Mouse (Mus musculus): ENCODE results near the gene Eva1a. TPM values are rescaled to one million over a fixed set of nuclear protein-coding genes. Genes with fewer than 3 reads are reported as not detected.

Eva1a gene
- polyA plus RNA-seq, 1 experiment from 2014 or later, result 18.7 TPM

DNA sequence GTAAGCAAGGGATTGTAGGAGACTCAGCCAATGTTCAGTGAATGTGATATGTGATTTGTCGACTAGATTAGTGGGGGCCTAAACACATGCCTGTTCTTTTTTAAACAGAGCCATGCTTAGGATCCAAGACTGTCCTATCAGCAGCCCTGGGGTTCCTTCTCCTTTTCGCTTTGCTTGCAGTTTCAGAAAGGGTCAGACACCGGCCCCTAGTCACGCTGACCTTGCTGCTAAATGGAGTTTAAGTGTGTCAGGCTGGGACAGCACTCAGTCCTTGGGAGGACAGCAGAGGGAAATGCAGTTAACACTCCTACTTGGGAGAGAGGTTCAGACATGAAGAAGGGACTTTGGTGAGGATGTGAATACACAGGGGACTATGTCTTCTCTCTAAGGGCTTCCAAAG lies 3.7 kb downstream of the Eva1a start:
- H3K4me1 ChIP-seq (replicated peaks; ENCODE audit: control insufficient read depth, insufficient read depth, low read length), result 0 out of 2 replicates have a peak, but pooled peaks cover 7% of the 10 kb centered on the region
- H3K36me3 ChIP-seq (ENCODE audit: control insufficient read depth, insufficient read depth), result no peaks in the 10 kb centered on the region
- no peaks in the 10 kb centered on the region for H3K27me3 ChIP-seq (replicated peaks; ENCODE audit: control insufficient read depth, insufficient read depth, low read length)
- H3K27ac ChIP-seq (ENCODE audit: low read depth, low read length), result no peak overlapping the region
- 68% methylated on average over 4 of the region's 4 CpGs for WGBS
- no peak overlapping the region for H3K4me3 ChIP-seq (ENCODE audit: low read depth, low read length)
- 0 out of 2 replicates have a peak overlapping the region, but pooled peaks have one; percentile 13 for H3K4me2 ChIP-seq (replicated peaks; ENCODE audit: low read depth)
- ATAC-seq, result no peak
- H3K9me3 ChIP-seq (ENCODE audit: control insufficient read depth), result no peaks in the 10 kb centered on the region
- H3K9ac ChIP-seq (ENCODE audit: low read depth, low read length), result no peak overlapping the region
- TF ChIP-seq CTCF (IDR thresholded peaks at IDR 0.05; ENCODE audit: low read depth), result no peak

DNA sequence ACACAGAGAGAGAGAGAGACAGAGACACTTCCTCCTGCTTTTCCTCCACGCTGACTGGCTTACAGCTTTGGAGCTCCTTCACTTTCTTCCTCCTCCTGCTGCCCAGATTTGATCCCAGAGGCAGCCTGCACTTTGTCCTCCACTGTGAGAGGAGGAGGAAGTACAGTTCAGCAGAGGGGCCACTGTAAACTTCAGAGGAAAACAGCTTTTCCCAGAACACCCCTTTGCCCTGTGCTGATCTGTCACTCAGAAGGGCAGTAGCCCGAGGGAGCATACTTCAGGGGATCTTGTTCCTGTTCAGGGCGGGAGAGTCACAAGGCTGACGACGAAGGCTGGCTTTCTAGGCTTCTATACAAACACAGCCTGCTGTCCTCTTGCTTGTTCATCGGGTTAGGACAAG lies 7.1 kb downstream of the Eva1a start:
- Histone ChIP-seq H3K9ac (ENCODE audit: low read depth, low read length) (no peak overlapping the region), H3K27ac (ENCODE audit: low read depth, low read length) (peak overlapping the region; percentile 75), H3K4me3 (ENCODE audit: low read depth, low read length) (no peak overlapping the region), H3K36me3 (ENCODE audit: control insufficient read depth, insufficient read depth) (no peaks in the 10 kb centered on the region), H3K4me1 (replicated peaks; ENCODE audit: control insufficient read depth, insufficient read depth, low read length) (0 out of 2 replicates have a peak, but pooled peaks cover 9% of the 10 kb centered on the region), H3K4me2 (replicated peaks; ENCODE audit: low read depth) (0 out of 2 replicates have a peak overlapping the region, but pooled peaks have one; percentile 17), H3K9me3 (ENCODE audit: control insufficient read depth) (no peaks in the 10 kb centered on the region), H3K27me3 (replicated peaks; ENCODE audit: control insufficient read depth, insufficient read depth, low read length) (no peaks in the 10 kb centered on the region)
- TF ChIP-seq CTCF (IDR thresholded peaks at IDR 0.05; ENCODE audit: low read depth), result 0 out of 2 replicates have a peak, but pooled peaks have one; percentile 6
- ATAC-seq, result peak; percentile 90
- 31% methylated on average over 6 of the region's 6 CpGs for WGBS

DNA sequence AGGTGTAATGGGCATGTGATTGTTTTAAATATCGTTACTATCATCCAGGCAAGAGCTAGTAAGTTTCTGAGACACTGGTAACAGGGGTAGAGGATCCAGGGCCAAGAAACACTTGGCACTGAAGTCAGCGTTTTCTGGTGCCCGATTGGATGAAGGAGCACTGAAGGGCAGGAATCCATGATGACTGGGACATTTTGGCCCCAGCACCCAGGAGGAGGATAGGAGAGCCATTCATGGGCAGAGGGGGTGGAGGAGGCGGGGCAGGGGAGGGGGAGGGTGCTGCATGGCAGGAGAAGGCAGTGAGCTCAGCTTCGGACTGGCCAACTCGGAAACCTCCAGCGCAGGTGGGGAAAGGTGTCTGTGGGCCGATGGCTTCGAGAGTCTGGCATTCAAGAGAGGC lies 9.4 kb downstream of the Eva1a start:
- Histone ChIP-seq H3K27me3 (replicated peaks; ENCODE audit: control insufficient read depth, insufficient read depth, low read length) (no peaks in the 10 kb centered on the region), H3K9me3 (ENCODE audit: control insufficient read depth) (no peaks in the 10 kb centered on the region), H3K4me3 (ENCODE audit: low read depth, low read length) (no peak overlapping the region), H3K4me2 (replicated peaks; ENCODE audit: low read depth) (no peak overlapping the region), H3K4me1 (replicated peaks; ENCODE audit: control insufficient read depth, insufficient read depth, low read length) (0 out of 2 replicates have a peak, but pooled peaks cover 4% of the 10 kb centered on the region), H3K27ac (ENCODE audit: low read depth, low read length) (no peak overlapping the region), H3K9ac (ENCODE audit: low read depth, low read length) (no peak overlapping the region), H3K36me3 (ENCODE audit: control insufficient read depth, insufficient read depth) (no peaks in the 10 kb centered on the region)
- 90% methylated on average over 9 of the region's 9 CpGs for WGBS
- no peak for TF ChIP-seq CTCF (IDR thresholded peaks at IDR 0.05; ENCODE audit: low read depth)
- no peak for ATAC-seq

DNA sequence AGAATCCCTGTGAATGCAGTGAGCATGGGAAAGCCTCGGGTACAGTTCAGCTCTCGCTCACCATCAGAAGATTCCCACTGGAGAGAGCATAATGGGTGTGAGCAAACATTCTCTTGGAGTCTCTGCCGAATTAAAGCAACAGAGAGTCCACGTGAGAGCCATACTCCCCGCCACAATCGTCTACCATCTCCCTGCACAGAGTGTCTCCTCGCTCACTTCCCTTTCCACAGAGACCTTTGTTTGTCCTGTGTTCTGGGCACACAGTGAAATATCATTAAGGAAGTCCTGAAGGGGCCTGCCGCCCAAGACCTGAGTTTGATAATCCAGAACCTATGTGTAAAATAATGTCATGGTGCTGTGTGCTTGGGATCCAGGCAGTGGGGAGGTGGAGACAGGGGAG lies 10.7 kb downstream of the Eva1a start:
- Histone ChIP-seq H3K4me2 (replicated peaks; ENCODE audit: low read depth) (no peak overlapping the region), H3K27ac (ENCODE audit: low read depth, low read length) (0 out of 2 replicates have a peak overlapping the region, but pooled peaks have one; percentile 46), H3K9ac (ENCODE audit: low read depth, low read length) (no peak overlapping the region), H3K27me3 (replicated peaks; ENCODE audit: control insufficient read depth, insufficient read depth, low read length) (no peaks in the 10 kb centered on the region), H3K4me1 (replicated peaks; ENCODE audit: control insufficient read depth, insufficient read depth, low read length) (0 out of 2 replicates have a peak, but pooled peaks cover 4% of the 10 kb centered on the region), H3K4me3 (ENCODE audit: low read depth, low read length) (no peak overlapping the region), H3K36me3 (ENCODE audit: control insufficient read depth, insufficient read depth) (no peaks in the 10 kb centered on the region), H3K9me3 (ENCODE audit: control insufficient read depth) (no peaks in the 10 kb centered on the region)
- 42% methylated on average over 8 of the region's 8 CpGs for WGBS
- no peak for TF ChIP-seq CTCF (IDR thresholded peaks at IDR 0.05; ENCODE audit: low read depth)
- no peak for ATAC-seq

DNA sequence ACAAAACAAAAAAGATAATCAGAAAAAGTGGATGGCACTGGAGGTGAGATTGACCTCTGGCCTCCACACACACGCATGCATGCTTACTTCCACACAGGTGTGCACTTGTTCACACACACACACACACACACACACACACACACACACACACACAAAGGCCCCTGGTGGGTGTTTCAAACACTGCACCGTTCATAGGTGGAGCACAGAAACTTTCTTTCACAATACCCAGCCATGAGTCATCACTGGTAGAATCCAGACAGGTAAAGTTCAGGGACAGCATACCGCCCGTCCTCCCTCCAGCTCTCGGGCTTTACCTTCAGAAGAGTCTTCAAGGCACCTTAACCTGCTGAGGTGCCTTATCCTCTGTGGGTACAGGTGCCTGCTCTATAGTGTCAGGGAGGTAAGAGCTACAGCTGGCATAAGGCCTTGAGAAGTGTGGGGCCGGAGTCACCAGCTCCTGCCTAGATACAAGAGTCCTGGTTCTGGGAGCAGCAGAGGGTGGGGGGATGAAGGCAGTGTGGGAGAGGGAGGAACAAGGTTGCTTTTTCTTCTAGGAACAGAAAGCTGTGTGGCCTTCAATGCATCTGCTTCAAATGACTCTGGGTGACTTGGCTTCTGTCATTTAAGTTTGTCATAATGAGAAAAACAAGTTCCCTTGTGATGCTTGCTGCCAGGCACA lies 11.3 kb downstream of the Eva1a start:
- H3K27me3 ChIP-seq (replicated peaks; ENCODE audit: control insufficient read depth, insufficient read depth, low read length), result no peaks in the 10 kb centered on the region
- H3K4me3 ChIP-seq (ENCODE audit: low read depth, low read length), result no peak overlapping the region
- peak overlapping the region; percentile 30 for H3K4me2 ChIP-seq (replicated peaks; ENCODE audit: low read depth)
- peak; percentile 64 for TF ChIP-seq CTCF (IDR thresholded peaks at IDR 0.05; ENCODE audit: low read depth)
- H3K9me3 ChIP-seq (ENCODE audit: control insufficient read depth), result no peaks in the 10 kb centered on the region
- WGBS, result 42% methylated on average over 6 of the region's 6 CpGs
- H3K27ac ChIP-seq (ENCODE audit: low read depth, low read length), result peak overlapping the region; percentile 72
- no peak overlapping the region for H3K9ac ChIP-seq (ENCODE audit: low read depth, low read length)
- peak; percentile 86 for ATAC-seq
- no peaks in the 10 kb centered on the region for H3K36me3 ChIP-seq (ENCODE audit: control insufficient read depth, insufficient read depth)
- 0 out of 2 replicates have a peak, but pooled peaks cover 4% of the 10 kb centered on the region for H3K4me1 ChIP-seq (replicated peaks; ENCODE audit: control insufficient read depth, insufficient read depth, low read length)

DNA sequence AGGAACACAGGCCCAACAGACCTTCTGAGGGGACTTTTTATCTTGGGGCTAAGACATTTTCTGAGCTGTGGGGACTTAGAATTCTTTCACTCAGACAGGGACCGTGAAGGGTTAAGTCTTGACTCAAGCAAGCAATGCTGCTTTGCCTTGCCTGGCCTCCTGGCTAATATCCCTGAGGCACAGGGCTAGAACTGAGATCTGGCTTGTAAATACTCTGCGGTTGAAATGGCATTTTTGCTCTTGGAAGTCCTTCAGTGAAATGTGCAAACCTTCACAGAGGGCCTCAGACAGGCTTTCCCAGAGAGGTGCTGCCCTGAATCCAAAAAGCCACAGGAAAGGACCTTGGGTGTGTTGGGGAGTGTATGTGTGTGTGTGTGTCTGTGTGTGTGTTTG lies 11.9 kb downstream of the Eva1a start:
- 0 out of 2 replicates have a peak, but pooled peaks cover 4% of the 10 kb centered on the region for H3K4me1 ChIP-seq (replicated peaks; ENCODE audit: control insufficient read depth, insufficient read depth, low read length)
- no peaks in the 10 kb centered on the region for H3K36me3 ChIP-seq (ENCODE audit: control insufficient read depth, insufficient read depth)
- H3K4me3 ChIP-seq (ENCODE audit: low read depth, low read length), result no peak overlapping the region
- no peaks in the 10 kb centered on the region for H3K27me3 ChIP-seq (replicated peaks; ENCODE audit: control insufficient read depth, insufficient read depth, low read length)
- peak overlapping the region; percentile 30 for H3K4me2 ChIP-seq (replicated peaks; ENCODE audit: low read depth)
- 43% methylated on average over 2 of the region's 2 CpGs for WGBS
- ATAC-seq, result no peak
- H3K9me3 ChIP-seq (ENCODE audit: control insufficient read depth), result no peaks in the 10 kb centered on the region
- no peak overlapping the region for H3K9ac ChIP-seq (ENCODE audit: low read depth, low read length)
- TF ChIP-seq CTCF (IDR thresholded peaks at IDR 0.05; ENCODE audit: low read depth), result no peak
- peak overlapping the region; percentile 72; the same call in 1 of the 2 replicates for H3K27ac ChIP-seq (ENCODE audit: low read depth, low read length)
